Mouse (Mus musculus) cerebellum, adult 2 months (tissue): Measurements from ENCODE around the gene Fam3c.

Experiments used
- CTCF ChIP-seq: fragments of 200-500 bp; IDR thresholded peaks from 2 replicates; pipeline ENCODE4 v1.5.1; 2011; ENCODE audit warnings: low read depth, mild to moderate bottlenecking, control low read depth, low read length, moderate library complexity, borderline replicate concordance; ENCODE audit not compliant: insufficient read depth
- POLR2A ChIP-seq: fragments of 200-500 bp; IDR thresholded peaks from 2 replicates; pipeline ENCODE4 v1.6.1; 2011; ENCODE audit warnings: low read length, control low read depth, borderline replicate concordance; ENCODE audit not compliant: insufficient read depth

DNA sequence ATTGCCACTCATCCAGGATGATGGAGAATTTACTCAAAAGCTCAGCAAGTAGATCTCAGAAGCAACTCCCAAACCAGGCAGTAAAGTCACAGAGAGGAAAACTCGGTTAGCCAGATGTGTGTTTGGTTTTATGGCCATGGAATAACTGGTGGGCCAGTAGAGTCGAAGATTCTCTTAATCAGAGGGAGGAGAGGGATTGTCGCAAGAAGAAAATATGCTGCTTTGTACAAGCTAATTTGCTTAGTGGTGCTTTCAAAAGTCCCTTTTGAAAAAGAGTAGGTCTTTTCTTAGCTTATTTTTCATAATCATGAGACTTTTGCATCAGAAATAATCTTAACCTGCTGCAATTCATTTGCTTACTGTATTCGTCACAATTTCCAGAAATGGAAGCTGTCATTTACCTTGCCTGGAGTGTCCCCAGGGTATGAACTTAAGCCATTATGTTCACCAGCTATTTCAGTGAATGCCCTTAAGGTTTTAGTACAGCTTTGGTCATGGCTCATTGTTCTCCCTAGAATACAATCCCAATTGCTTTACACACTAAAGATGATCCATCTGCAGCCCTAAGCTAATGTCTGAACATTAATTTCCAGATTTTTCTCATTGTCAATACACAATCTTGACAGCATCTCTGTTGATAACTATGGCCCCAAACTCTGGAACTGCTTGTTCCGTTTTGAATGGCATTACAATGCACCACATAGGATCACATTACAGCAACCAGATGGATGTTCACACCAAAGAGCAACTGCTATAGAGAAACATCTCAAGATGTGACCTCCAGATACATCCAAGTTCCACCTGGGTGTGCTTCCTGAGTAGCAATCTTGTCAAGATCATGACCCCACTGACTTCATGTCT, 88.0 kb downstream of the Fam3c start:
- TF ChIP-seq CTCF = no peak
- no peak for TF ChIP-seq POLR2A
